Mouse (Mus musculus): ENCODE results near the gene Treml4. TPM values are rescaled to one million over a fixed set of nuclear protein-coding genes. Genes with fewer than 3 reads are reported as not detected.

Treml4 gene
- polyA plus RNA-seq, 1 experiment, result not detected

DNA sequence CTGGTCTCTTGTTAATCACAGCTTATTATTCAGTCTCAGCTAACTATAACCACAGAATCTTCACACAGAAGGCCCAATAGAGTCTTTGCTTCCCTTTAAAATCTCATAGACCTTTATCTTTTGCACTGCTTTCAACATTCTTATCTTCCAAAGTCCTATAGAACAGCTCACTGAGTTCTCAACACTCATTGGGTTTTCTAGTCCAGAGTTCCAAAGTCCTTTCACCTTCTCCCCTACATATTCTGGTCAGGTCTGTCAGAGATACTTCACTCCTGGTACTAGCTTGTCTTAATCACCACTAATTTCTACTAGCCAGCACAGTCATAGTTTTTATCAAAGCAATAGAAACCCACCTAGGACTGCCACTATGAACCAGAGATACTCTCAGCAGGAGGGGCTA is 7.5 kb upstream of the Treml4 start:
- H3K4me3 ChIP-seq (ENCODE audit: low read depth, low read length), result no peak overlapping the region
- no peaks in the 10 kb centered on the region for H3K4me1 ChIP-seq (ENCODE audit: control insufficient read depth, insufficient read depth, low read length)
- peaks cover 5% of the 10 kb centered on the region; the same call in 1 of the 2 replicates for H3K9me3 ChIP-seq (replicated peaks; ENCODE audit: control insufficient read depth, insufficient read depth, low read length, poor library complexity, severe bottlenecking)
- no peaks in the 10 kb centered on the region for H3K27me3 ChIP-seq (ENCODE audit: control insufficient read depth, insufficient read depth, low read length, poor library complexity, severe bottlenecking)
- H3K9ac ChIP-seq (ENCODE audit: low read depth, poor library complexity, severe bottlenecking), result no peak overlapping the region
- TF ChIP-seq EP300 (IDR thresholded peaks at IDR 0.05; ENCODE audit: insufficient read depth, low read depth, low read length) (no peak), POLR2A (IDR thresholded peaks at IDR 0.05; ENCODE audit: insufficient read depth, low read length) (no peak), CTCF (IDR thresholded peaks at IDR 0.05; ENCODE audit: low read depth, low read length) (no peak)
- H3K27ac ChIP-seq (ENCODE audit: insufficient read depth, low read length), result no peak overlapping the region
- H3K36me3 ChIP-seq (ENCODE audit: control insufficient read depth, insufficient read depth, low read length, poor library complexity, severe bottlenecking), result no peaks in the 10 kb centered on the region

DNA sequence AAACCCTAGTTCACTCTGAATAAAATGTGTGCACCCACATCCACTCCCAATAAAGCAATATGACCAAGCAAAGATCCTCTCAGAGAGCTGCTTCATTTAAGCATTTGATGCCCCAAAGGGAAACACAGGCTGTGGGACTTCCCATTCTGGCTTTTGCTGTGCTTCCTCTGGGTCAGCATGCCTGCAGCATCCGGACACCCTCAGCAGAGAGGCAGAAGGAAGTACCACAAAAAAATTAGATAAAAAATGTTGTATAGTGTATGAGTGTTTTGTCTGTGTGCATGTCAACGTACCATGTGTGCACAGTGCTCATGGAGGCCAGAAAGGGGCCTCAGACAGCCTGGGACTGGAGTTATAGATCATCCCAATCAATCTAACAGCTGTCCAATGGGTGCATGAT is 2.2 kb upstream of the Treml4 start:
- H3K27me3 ChIP-seq (ENCODE audit: control insufficient read depth, insufficient read depth, low read length, poor library complexity, severe bottlenecking), result no peaks in the 10 kb centered on the region
- no peak overlapping the region for H3K27ac ChIP-seq (ENCODE audit: insufficient read depth, low read length)
- no peak overlapping the region for H3K9ac ChIP-seq (ENCODE audit: low read depth, poor library complexity, severe bottlenecking)
- H3K4me1 ChIP-seq (ENCODE audit: control insufficient read depth, insufficient read depth, low read length), result no peaks in the 10 kb centered on the region
- TF ChIP-seq POLR2A (IDR thresholded peaks at IDR 0.05; ENCODE audit: insufficient read depth, low read length), result no peak
- no peak for TF ChIP-seq CTCF (IDR thresholded peaks at IDR 0.05; ENCODE audit: low read depth, low read length)
- no peaks in the 10 kb centered on the region for H3K36me3 ChIP-seq (ENCODE audit: control insufficient read depth, insufficient read depth, low read length, poor library complexity, severe bottlenecking)
- H3K9me3 ChIP-seq (replicated peaks; ENCODE audit: control insufficient read depth, insufficient read depth, low read length, poor library complexity, severe bottlenecking), result peaks cover 5% of the 10 kb centered on the region; the same call in 1 of the 2 replicates
- no peak overlapping the region for H3K4me3 ChIP-seq (ENCODE audit: low read depth, low read length)

DNA sequence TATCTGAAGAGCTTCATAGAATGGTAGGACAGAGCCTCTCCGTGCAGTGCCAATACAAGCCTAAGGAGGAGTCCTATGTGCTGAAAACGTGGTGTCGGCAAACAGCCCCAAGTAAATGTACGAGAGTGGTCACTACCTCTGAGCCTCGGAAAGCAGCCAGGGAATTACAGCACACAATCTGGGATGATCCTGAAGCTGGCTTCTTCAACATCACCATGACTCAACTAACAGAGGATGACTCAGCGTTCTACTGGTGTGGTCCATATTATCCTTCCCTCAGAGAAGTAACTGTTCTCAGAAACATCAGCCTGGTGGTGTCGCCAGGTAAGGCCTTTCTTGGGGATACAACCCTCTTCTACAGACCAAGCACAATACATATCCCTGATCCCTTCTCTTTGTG is 567 bp downstream of the Treml4 start:
- Histone ChIP-seq H3K9me3 (replicated peaks; ENCODE audit: control insufficient read depth, insufficient read depth, low read length, poor library complexity, severe bottlenecking) (no peaks in the 10 kb centered on the region), H3K36me3 (ENCODE audit: control insufficient read depth, insufficient read depth, low read length, poor library complexity, severe bottlenecking) (no peaks in the 10 kb centered on the region), H3K27ac (ENCODE audit: insufficient read depth, low read length) (no peak overlapping the region), H3K9ac (ENCODE audit: low read depth, poor library complexity, severe bottlenecking) (no peak overlapping the region), H3K4me1 (ENCODE audit: control insufficient read depth, insufficient read depth, low read length) (no peaks in the 10 kb centered on the region), H3K27me3 (ENCODE audit: control insufficient read depth, insufficient read depth, low read length, poor library complexity, severe bottlenecking) (no peaks in the 10 kb centered on the region), H3K4me3 (ENCODE audit: low read depth, low read length) (no peak overlapping the region)
- TF ChIP-seq EP300 (IDR thresholded peaks at IDR 0.05; ENCODE audit: insufficient read depth, low read depth, low read length) (no peak), CTCF (IDR thresholded peaks at IDR 0.05; ENCODE audit: low read depth, low read length) (no peak), POLR2A (IDR thresholded peaks at IDR 0.05; ENCODE audit: insufficient read depth, low read length) (no peak)

DNA sequence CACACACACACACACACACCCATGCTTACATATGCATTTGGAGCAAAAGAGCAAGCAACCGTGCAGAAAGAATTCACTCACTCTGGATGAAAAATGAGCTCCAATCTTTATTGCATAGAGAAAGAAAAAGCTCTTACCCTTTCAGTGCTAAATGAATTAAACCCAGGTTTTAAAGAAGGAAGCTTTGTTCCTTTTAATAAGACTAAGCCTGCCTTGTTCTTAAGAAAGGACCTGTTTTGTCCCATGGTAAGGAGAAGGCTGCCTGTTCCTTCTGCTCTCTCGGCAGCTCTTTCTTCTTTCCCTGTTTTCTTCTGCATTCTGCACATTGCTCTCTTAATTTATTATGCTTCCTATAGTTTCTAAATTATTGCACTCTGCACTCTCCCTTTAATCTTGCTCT is 2.0 kb downstream of the Treml4 start:
- no peaks in the 10 kb centered on the region for H3K27me3 ChIP-seq (ENCODE audit: control insufficient read depth, insufficient read depth, low read length, poor library complexity, severe bottlenecking)
- no peaks in the 10 kb centered on the region for H3K36me3 ChIP-seq (ENCODE audit: control insufficient read depth, insufficient read depth, low read length, poor library complexity, severe bottlenecking)
- H3K9ac ChIP-seq (ENCODE audit: low read depth, poor library complexity, severe bottlenecking), result no peak overlapping the region
- H3K4me3 ChIP-seq (ENCODE audit: low read depth, low read length), result no peak overlapping the region
- no peaks in the 10 kb centered on the region for H3K4me1 ChIP-seq (ENCODE audit: control insufficient read depth, insufficient read depth, low read length)
- TF ChIP-seq EP300 (IDR thresholded peaks at IDR 0.05; ENCODE audit: insufficient read depth, low read depth, low read length) (no peak), POLR2A (IDR thresholded peaks at IDR 0.05; ENCODE audit: insufficient read depth, low read length) (no peak), CTCF (IDR thresholded peaks at IDR 0.05; ENCODE audit: low read depth, low read length) (no peak)
- no peak overlapping the region for H3K27ac ChIP-seq (ENCODE audit: insufficient read depth, low read length)
- no peaks in the 10 kb centered on the region for H3K9me3 ChIP-seq (replicated peaks; ENCODE audit: control insufficient read depth, insufficient read depth, low read length, poor library complexity, severe bottlenecking)

DNA sequence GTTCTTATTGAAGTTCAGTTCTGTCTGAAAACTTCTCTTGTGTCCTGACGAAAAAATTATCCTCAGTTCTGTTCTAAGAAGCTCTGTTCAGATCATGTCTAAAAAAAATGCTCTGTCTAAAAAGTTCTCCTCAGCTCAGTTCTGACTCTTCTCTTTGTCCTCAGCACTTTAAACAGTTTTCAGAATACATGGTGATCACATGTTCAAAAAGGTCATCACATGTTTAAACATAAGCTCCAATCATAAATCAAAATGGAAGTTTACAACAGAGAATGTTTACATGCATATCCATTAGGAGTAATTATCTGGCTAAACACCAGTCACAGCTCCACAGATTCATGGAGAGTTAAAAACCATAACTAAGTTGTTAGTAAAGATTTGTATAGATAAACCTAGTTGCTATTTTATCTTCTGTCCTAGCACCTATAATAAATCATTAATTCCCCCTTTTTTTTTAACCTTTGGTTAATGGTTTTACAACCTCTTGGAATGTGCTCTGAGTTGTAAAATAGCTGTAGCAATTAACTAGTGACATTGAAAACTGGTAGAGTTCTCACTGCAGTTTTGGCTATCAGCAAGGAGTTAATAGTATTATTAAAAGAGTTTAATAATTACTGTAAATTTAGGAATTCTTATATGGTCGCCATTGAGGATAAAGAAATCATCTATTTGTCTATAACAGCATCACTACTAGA is 2.7 kb downstream of the Treml4 start:
- H3K4me3 ChIP-seq (ENCODE audit: low read depth, low read length), result no peak overlapping the region
- H3K9ac ChIP-seq (ENCODE audit: low read depth, poor library complexity, severe bottlenecking), result no peak overlapping the region
- H3K4me1 ChIP-seq (ENCODE audit: control insufficient read depth, insufficient read depth, low read length), result no peaks in the 10 kb centered on the region
- no peaks in the 10 kb centered on the region for H3K9me3 ChIP-seq (replicated peaks; ENCODE audit: control insufficient read depth, insufficient read depth, low read length, poor library complexity, severe bottlenecking)
- no peak overlapping the region for H3K27ac ChIP-seq (ENCODE audit: insufficient read depth, low read length)
- no peaks in the 10 kb centered on the region for H3K36me3 ChIP-seq (ENCODE audit: control insufficient read depth, insufficient read depth, low read length, poor library complexity, severe bottlenecking)
- no peaks in the 10 kb centered on the region for H3K27me3 ChIP-seq (ENCODE audit: control insufficient read depth, insufficient read depth, low read length, poor library complexity, severe bottlenecking)
- TF ChIP-seq EP300 (IDR thresholded peaks at IDR 0.05; ENCODE audit: insufficient read depth, low read depth, low read length) (no peak), POLR2A (IDR thresholded peaks at IDR 0.05; ENCODE audit: insufficient read depth, low read length) (no peak), CTCF (IDR thresholded peaks at IDR 0.05; ENCODE audit: low read depth, low read length) (no peak)

DNA sequence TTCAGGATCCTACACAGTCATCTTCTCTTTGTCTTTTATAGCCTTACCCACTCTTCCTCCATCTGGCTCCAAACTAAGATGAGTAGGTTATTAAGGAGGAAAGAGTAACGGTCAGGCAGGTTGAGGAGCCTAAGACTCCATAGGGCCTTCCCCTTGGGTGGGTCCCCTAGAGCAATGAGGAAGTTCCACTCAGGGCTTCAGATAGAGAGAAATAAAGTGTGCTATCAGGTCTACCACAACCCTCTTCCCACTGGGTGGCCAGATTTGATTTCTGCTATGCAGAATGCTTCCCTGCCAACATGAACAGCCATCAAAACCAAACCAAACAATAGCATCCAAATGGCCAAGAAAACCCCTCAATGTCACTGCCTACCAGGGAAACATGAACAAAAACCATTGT is 3.5 kb downstream of the Treml4 start:
- H3K4me3 ChIP-seq (ENCODE audit: low read depth, low read length), result no peak overlapping the region
- TF ChIP-seq EP300 (IDR thresholded peaks at IDR 0.05; ENCODE audit: insufficient read depth, low read depth, low read length) (no peak), CTCF (IDR thresholded peaks at IDR 0.05; ENCODE audit: low read depth, low read length) (no peak), POLR2A (IDR thresholded peaks at IDR 0.05; ENCODE audit: insufficient read depth, low read length) (no peak)
- no peaks in the 10 kb centered on the region for H3K4me1 ChIP-seq (ENCODE audit: control insufficient read depth, insufficient read depth, low read length)
- H3K36me3 ChIP-seq (ENCODE audit: control insufficient read depth, insufficient read depth, low read length, poor library complexity, severe bottlenecking), result no peaks in the 10 kb centered on the region
- no peak overlapping the region for H3K9ac ChIP-seq (ENCODE audit: low read depth, poor library complexity, severe bottlenecking)
- no peak overlapping the region for H3K27ac ChIP-seq (ENCODE audit: insufficient read depth, low read length)
- no peaks in the 10 kb centered on the region for H3K9me3 ChIP-seq (replicated peaks; ENCODE audit: control insufficient read depth, insufficient read depth, low read length, poor library complexity, severe bottlenecking)
- H3K27me3 ChIP-seq (ENCODE audit: control insufficient read depth, insufficient read depth, low read length, poor library complexity, severe bottlenecking), result no peaks in the 10 kb centered on the region

Data from ES-Bruce4 (cell line).